Comparison of ENCODE assay signal across 8 mouse cellular contexts in genomic region chr6:148896507-148896851, GRCm38 (mm10). TPM values are rescaled to one million over a fixed set of nuclear protein-coding genes. Genes with fewer than 3 reads are reported as not detected.
DNase-seq lines count a peak whose midpoint lies in the region; ATAC-seq and TF ChIP-seq lines count a peak whose summit lies in the region.

No protein-coding gene starts in this region.

- no peak for DNase-seq in heart, adult 2 months
- DNase-seq in heart, postnatal 10 days, result no peak
- DNase-seq in CH12.LX (ENCODE audit: extremely low read depth), result no peak
- DNase-seq in forebrain, embryonic 14.5 days (ENCODE audit: low spot score), result no peak
- DNase-seq in urinary bladder, postnatal 25 days (ENCODE audit: low spot score), result no peak
- DNase-seq in left cerebral cortex, postnatal 10 days (ENCODE audit: extremely low spot score in 1 of 2, low spot score in 2 of 2), result no peak
- DNase-seq in urinary bladder, postnatal 36 days (ENCODE audit: low spot score in 2 of 2), result no peak

- H3K4me3 ChIP-seq in heart, adult 2 months, result peak overlapping the region; percentile 83
- peak overlapping the region; percentile 32 to 74 (median 72) for H3K4me3 ChIP-seq in CH12.LX (replicated peaks in 1 of 3; ENCODE audit: low read depth in 2 of 3, low read length in 2 of 3, poor library complexity in 1 of 3)
- H3K4me3 ChIP-seq in forebrain, embryonic 14.5 days (ENCODE audit: low read depth, low read length), result peak overlapping the region; percentile 76
- peak overlapping the region; percentile 80 for H3K4me3 ChIP-seq in liver, embryonic 15.5 days (replicated peaks)

- no peak for TF ChIP-seq EP300 in heart, adult 2 months (IDR thresholded peaks at IDR 0.05; ENCODE audit: insufficient read depth, low read depth, low read length)
- TF ChIP-seq EP300 in CH12.LX (IDR thresholded peaks at IDR 0.05; ENCODE audit: low read length), result no peak

- ATAC-seq in forebrain, embryonic 14.5 days, result peak; percentile 33
- ATAC-seq in liver, embryonic 15.5 days (ENCODE audit: insufficient read depth), result no peak; the same call in 1 of the 2 replicates

- dilution Hi-C loops in CH12.LX (cut with MboI; ENCODE audit: extremely low pct_ligation_motif_present, extremely low pct_unique_long_range_greater_than_20kb, low sequenced_read_pairs), result no loop called here

- H3K36me3 ChIP-seq in heart, adult 2 months (ENCODE audit: control insufficient read depth, insufficient read depth, low read length), result no peaks in the 10 kb centered on the region
- H3K36me3 ChIP-seq in CH12.LX (replicated peaks in 1 of 2; ENCODE audit: control insufficient read depth in 1 of 2, insufficient read depth in 1 of 2, low read length in 1 of 2), result no peaks in the 10 kb centered on the region
- no peaks in the 10 kb centered on the region for H3K36me3 ChIP-seq in forebrain, embryonic 14.5 days (ENCODE audit: control insufficient read depth, insufficient read depth, low read length)
- no peaks in the 10 kb centered on the region for H3K36me3 ChIP-seq in liver, embryonic 15.5 days (replicated peaks)

- no peaks in the 10 kb centered on the region for H3K79me2 ChIP-seq in heart, adult 2 months (replicated peaks; ENCODE audit: control insufficient read depth, insufficient read depth, low read length)
- no peaks in the 10 kb centered on the region for H3K79me2 ChIP-seq in CH12.LX (replicated peaks; ENCODE audit: control insufficient read depth, extremely low read depth, insufficient read depth, poor library complexity, severe bottlenecking)

- TF ChIP-seq CTCF in heart, adult 2 months (IDR thresholded peaks at IDR 0.05), result no peak; the same call in 1 of the 2 replicates
- TF ChIP-seq CTCF in CH12.LX (conservative IDR thresholded peaks at IDR 0.05 in 1 of 2, IDR thresholded peaks at IDR 0.05 in 1 of 2; ENCODE audit: low read depth in 2 of 2, low read length in 2 of 2), result no peak

- no peaks in the 10 kb centered on the region for H3K27me3 ChIP-seq in heart, adult 2 months (ENCODE audit: control insufficient read depth, insufficient read depth, low read length)
- no peaks in the 10 kb centered on the region for H3K27me3 ChIP-seq in CH12.LX (replicated peaks)
- no peaks in the 10 kb centered on the region for H3K27me3 ChIP-seq in forebrain, embryonic 14.5 days (replicated peaks; ENCODE audit: control insufficient read depth, insufficient read depth, low read length)
- no peaks in the 10 kb centered on the region for H3K27me3 ChIP-seq in liver, embryonic 15.5 days

- no peaks in the 10 kb centered on the region for H3K9me3 ChIP-seq in CH12.LX (replicated peaks; ENCODE audit: low read length)
- H3K9me3 ChIP-seq in forebrain, embryonic 14.5 days (replicated peaks; ENCODE audit: control insufficient read depth, low read length), result no peaks in the 10 kb centered on the region
- H3K9me3 ChIP-seq in liver, embryonic 15.5 days (replicated peaks), result no peaks in the 10 kb centered on the region

- H3K9ac ChIP-seq in heart, adult 2 months (ENCODE audit: low read depth, low read length), result no peak overlapping the region
- no peak overlapping the region for H3K9ac ChIP-seq in CH12.LX (ENCODE audit: insufficient read depth, low read depth)
- peak overlapping the region; percentile 77 for H3K9ac ChIP-seq in forebrain, embryonic 14.5 days (ENCODE audit: low read length)
- H3K9ac ChIP-seq in liver, embryonic 15.5 days, result peak overlapping the region; percentile 82

- peaks cover 5% of the 10 kb centered on the region for H3K4me1 ChIP-seq in heart, adult 2 months (ENCODE audit: control insufficient read depth, insufficient read depth, low read length)
- H3K4me1 ChIP-seq in CH12.LX (ENCODE audit: control insufficient read depth in 1 of 2, insufficient read depth in 2 of 2), result peaks cover 0 to 9% of the 10 kb centered on the region in 2 experiments; a peak in 2 of 4 replicates
- 0 out of 2 replicates have a peak, but pooled peaks cover 3% of the 10 kb centered on the region for H3K4me1 ChIP-seq in forebrain, embryonic 14.5 days (ENCODE audit: control insufficient read depth, insufficient read depth, low read length)
- H3K4me1 ChIP-seq in liver, embryonic 15.5 days (replicated peaks), result peaks cover 20% of the 10 kb centered on the region

- intact Hi-C loops in heart, adult 2 months (cut with DNase I), result loop anchor here (2.0 to 5.0 kb wide), 2 partner anchors 50 to 684 kb away; partner anchors contain the start of genes Ergic2 and Sinhcaf
- intact Hi-C loops in heart, postnatal 10 days (cut with DNase I), result loop anchor here (2.0 to 10.0 kb wide), 3 partner anchors 68 to 684 kb away; partner anchors contain the start of gene Ergic2
- intact Hi-C loops in left cerebral cortex, postnatal 10 days (cut with DNase I), result no loop called here

- H3K4me2 ChIP-seq in CH12.LX (ENCODE audit: insufficient read depth, low read depth, poor library complexity, severe bottlenecking), result peak overlapping the region; percentile 72; the same call in 1 of the 2 replicates
- H3K4me2 ChIP-seq in forebrain, embryonic 14.5 days (ENCODE audit: low read length), result peak overlapping the region; percentile 92
- H3K4me2 ChIP-seq in liver, embryonic 15.5 days, result peak overlapping the region; percentile 94

- 50% methylated on average over 6 of the region's 6 CpGs for WGBS in heart, adult 2 months
- WGBS in forebrain, embryonic 14.5 days, result 51% methylated on average over 6 of the region's 6 CpGs
- WGBS in liver, embryonic 15.5 days (ENCODE audit: insufficient replicate concordance), result 43% methylated on average over 6 of the region's 6 CpGs

- no peak for TF ChIP-seq RAD21 in CH12.LX (IDR thresholded peaks at IDR 0.05; ENCODE audit: low read depth, low read length)

- in situ Hi-C loops in CH12.LX (cut with MboI; ENCODE audit: low pct_ligation_motif_present, low pct_unique_long_range_greater_than_20kb, low sequenced_read_pairs), result no loop called here

- H3K27ac ChIP-seq in heart, adult 2 months, result peak overlapping the region; percentile 55
- H3K27ac ChIP-seq in CH12.LX (ENCODE audit: insufficient read depth, low read depth), result no peak overlapping the region
- peak overlapping the region; percentile 85 for H3K27ac ChIP-seq in forebrain, embryonic 14.5 days (ENCODE audit: low read depth, low read length)
- H3K27ac ChIP-seq in liver, embryonic 15.5 days (replicated peaks), result peak overlapping the region; percentile 79

- no peak for TF ChIP-seq POLR2A in heart, adult 2 months (IDR thresholded peaks at IDR 0.05; ENCODE audit: insufficient read depth, low read depth, low read length)
- TF ChIP-seq POLR2A in CH12.LX (IDR thresholded peaks at IDR 0.05; ENCODE audit: low read depth, low read length), result no peak

TF ChIP-seq in CH12.LX, 34 proteins besides CTCF, POLR2A, EP300 and RAD21:
- TF ChIP-seq USF1 (IDR thresholded peaks at IDR 0.05; ENCODE audit: low read depth, low read length), result no peak
- TF ChIP-seq CHD1 (IDR thresholded peaks at IDR 0.05; ENCODE audit: low read depth, low read length), result no peak
- no peak for TF ChIP-seq MAFK (IDR thresholded peaks at IDR 0.05; ENCODE audit: insufficient replicate concordance, low read length)
- no peak for TF ChIP-seq E2F4 (IDR thresholded peaks at IDR 0.05; ENCODE audit: insufficient replicate concordance, low read depth, low read length)
- no peak for TF ChIP-seq IRF4 (IDR thresholded peaks at IDR 0.05; ENCODE audit: low read depth, low read length)
- TF ChIP-seq MYC (IDR thresholded peaks at IDR 0.05; ENCODE audit: low read depth, low read length), result no peak
- no peak for TF ChIP-seq USF2 (conservative IDR thresholded peaks at IDR 0.05; ENCODE audit: low read depth, low read length)
- TF ChIP-seq UBTF (IDR thresholded peaks at IDR 0.05; ENCODE audit: low read depth, low read length), result no peak
- no peak for TF ChIP-seq PAX5 (IDR thresholded peaks at IDR 0.05; ENCODE audit: low read length)

RNA-seq across cellular contexts. Expression of gene Caprin2, which starts 0.4 kb away (rescaled TPM):
- 1 to 10 TPM; 4.1 to 4.2 TPM for total RNA-seq in heart, adult 2 months (2021)
- 4.0 and 7.4 TPM in 2 replicates for polyA plus RNA-seq in heart, adult 2 months (2012; rRNA removed)
- 1 to 10 TPM; 6.2 to 7.8 TPM for total RNA-seq in heart, postnatal 10 days (2021)
- 0.92 and 0.93 TPM in 2 replicates for total RNA-seq in CH12.LX (2012; rRNA removed)
- total RNA-seq in CH12.LX (2014; rRNA removed), result 2.0 TPM in 2 replicates
- polyA plus RNA-seq in CH12.LX (2012; ENCODE audit: insufficient read length, low read depth), result 2.9 and 3.2 TPM in 2 replicates
- polyA plus RNA-seq in forebrain, embryonic 14.5 days (2014; fragmentation: Nextera tagmentation; extraction: Ambion mirVana), result 5.0 and 6.3 TPM in 2 replicates
- polyA plus RNA-seq in liver, embryonic 15.5 days (2015; fragmentation: Nextera tagmentation; extraction: Ambion mirVana), result 4.3 and 5.7 TPM in 2 replicates
- 1 to 10 TPM; 6.2 to 8.0 TPM for total RNA-seq in left cerebral cortex, postnatal 10 days (2021)

RNA-seq across cellular contexts. Expression of gene Sinhcaf, which starts 49.8 kb away (rescaled TPM):
- 1 to 10 TPM; 2.7 to 5.0 TPM for total RNA-seq in heart, adult 2 months (2021)
- polyA plus RNA-seq in heart, adult 2 months (2012; rRNA removed), result 1.3 and 2.1 TPM in 2 replicates
- 10 to 100 TPM in 1 of 2 experiments, 1 to 10 TPM in 1; 9.0 to 11.6 TPM for total RNA-seq in heart, postnatal 10 days (2021)
- 57.5 and 66.6 TPM in 2 replicates for total RNA-seq in CH12.LX (2012; rRNA removed)
- total RNA-seq in CH12.LX (2014; rRNA removed), result 140 and 146 TPM in 2 replicates
- 64.7 and 82.3 TPM in 2 replicates for polyA plus RNA-seq in CH12.LX (2012; ENCODE audit: insufficient read length, low read depth)
- 137 and 152 TPM in 2 replicates for polyA plus RNA-seq in forebrain, embryonic 14.5 days (2014; fragmentation: Nextera tagmentation; extraction: Ambion mirVana)
- polyA plus RNA-seq in liver, embryonic 15.5 days (2015; fragmentation: Nextera tagmentation; extraction: Ambion mirVana), result 14.5 and 15.9 TPM in 2 replicates
- total RNA-seq in left cerebral cortex, postnatal 10 days (2021), result 1 to 10 TPM; 3.8 to 4.5 TPM

Comparison
In these comparisons a context has a peak if more than half of its experiments do, and no peak if none do; other contexts are left out.
1. H3K9ac ChIP-seq: peak in forebrain, embryonic 14.5 days (single experiment) and liver, embryonic 15.5 days (single experiment); none in heart, adult 2 months (single experiment) and CH12.LX (single experiment).
2. RNA of gene Sinhcaf, which starts 49.8 kb away (total RNA-seq): 57.5 to 146 TPM in CH12.LX; 9.0 to 11.6 TPM in heart, postnatal 10 days, 2.7 to 5.0 TPM in heart, adult 2 months and 3.8 to 4.5 TPM in left cerebral cortex, postnatal 10 days; every median in the first group is over 4 times any median in the second.
3. Peak in every context shown above with its lines, with median percentiles within 50 percentile points of each other: H3K4me3 ChIP-seq and H3K4me2 ChIP-seq.